Mouse (Mus musculus) thymus, adult 18-20 months (tissue): ENCODE results near the gene Smg7.

Experiments used
- DNase-seq, 2 experiments: peaks; one replicate each; pipeline ENCODE4 v3.0.0; 2022; ENCODE audit warnings: mixed read lengths in 2 of 2

Gene Smg7

GRCm38 (mm10) chr1:152838841-152839240 is 63.6 kb downstream of the Smg7 start:
- no peak for DNase-seq

- no peak for DNase-seq
Observed at GRCm38 (mm10) chr1:152838026-152838702, 64.3 kb downstream of the Smg7 start.

DNA sequence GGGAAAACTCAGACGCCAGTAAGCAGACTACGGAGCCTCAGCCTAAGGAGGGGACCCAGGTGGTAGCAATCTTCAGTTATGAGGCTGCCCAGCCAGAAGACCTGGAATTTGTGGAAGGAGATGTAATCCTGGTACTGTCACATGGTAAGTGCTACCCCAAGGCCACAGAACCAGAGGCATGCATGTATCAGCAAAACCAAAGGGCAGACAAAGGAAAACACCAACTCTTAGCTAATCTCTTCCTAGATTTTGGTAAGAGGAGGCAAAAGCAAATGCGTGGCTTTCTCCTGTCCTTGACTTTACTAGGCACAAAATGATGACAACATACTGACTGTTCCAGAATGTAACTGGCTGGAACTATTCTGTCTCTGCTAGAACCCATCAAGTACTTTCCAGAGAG is 67.4 kb downstream of the Smg7 start:
- DNase-seq: no peak

DNA sequence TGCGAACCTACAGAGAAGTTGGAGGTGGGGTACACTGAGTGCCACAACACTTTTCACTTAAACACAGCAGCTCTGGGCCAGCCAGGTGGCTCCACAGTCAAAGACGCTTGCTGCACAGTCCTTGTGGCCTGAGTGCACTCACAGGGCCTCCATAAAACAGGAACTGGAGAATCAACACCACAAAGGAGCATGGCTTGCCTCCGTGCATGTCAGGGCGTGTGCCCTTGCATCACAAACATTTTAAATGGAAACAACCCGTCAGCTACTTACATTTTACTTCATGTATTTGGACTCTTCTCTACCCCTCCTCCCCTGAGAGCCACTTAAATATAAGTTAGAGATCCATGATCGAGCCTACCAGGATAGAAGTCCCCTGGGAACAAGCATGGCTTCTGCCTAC is 70.1 kb downstream of the Smg7 start:
- DNase-seq: no peak

- DNase-seq: no peak
Observed at GRCm38 (mm10) chr1:152831619-152832018, 70.8 kb downstream of the Smg7 start.

- no peak for DNase-seq
Observed at GRCm38 (mm10) chr1:152831003-152831402, 71.4 kb downstream of the Smg7 start.

DNA sequence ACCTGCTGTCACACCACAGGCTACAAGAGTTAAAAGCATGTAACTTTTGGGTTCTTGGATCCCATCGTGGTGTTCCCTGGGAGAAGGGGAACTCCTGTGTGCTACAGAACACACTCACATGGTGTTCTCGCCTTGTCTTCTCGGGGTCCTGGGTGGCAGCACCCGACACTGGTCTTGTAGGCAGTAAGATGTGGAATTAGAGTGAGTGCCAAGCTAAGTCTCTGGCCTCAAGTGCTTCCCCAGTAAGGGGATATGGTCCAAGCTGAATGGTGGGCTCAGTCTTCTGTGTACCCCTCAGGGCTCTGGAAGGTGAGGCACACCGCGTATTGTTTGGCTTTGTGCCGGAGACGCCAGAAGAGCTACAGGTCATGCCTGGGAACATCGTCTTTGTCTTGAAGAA is 72.4 kb downstream of the Smg7 start:
- no peak for DNase-seq

GRCm38 (mm10) chr1:152828637-152829355 is 73.7 kb downstream of the Smg7 start:
- no peak for DNase-seq

- DNase-seq: no peak
Observed at GRCm38 (mm10) chr1:152828168-152828567, 74.3 kb downstream of the Smg7 start.

DNA sequence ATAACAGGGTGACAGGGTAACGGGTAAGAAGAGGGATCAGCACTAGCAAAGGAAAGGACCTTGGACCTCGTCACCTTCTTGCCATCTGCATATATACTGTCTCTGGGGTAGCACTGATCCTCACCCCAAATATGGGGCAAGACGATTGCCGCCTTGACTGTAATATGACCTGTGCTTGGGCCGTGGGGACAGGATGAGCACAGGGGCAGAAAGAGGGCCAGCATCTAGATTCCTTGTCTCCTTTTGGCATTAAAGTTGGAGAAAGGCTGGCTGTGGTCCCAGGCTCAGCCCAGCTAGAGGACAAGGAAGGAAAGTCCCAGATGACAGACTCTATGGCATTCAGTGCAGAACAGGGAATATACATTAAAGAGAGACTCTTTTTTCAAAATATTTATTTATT is 76.0 kb downstream of the Smg7 start:
- DNase-seq: no peak

DNA sequence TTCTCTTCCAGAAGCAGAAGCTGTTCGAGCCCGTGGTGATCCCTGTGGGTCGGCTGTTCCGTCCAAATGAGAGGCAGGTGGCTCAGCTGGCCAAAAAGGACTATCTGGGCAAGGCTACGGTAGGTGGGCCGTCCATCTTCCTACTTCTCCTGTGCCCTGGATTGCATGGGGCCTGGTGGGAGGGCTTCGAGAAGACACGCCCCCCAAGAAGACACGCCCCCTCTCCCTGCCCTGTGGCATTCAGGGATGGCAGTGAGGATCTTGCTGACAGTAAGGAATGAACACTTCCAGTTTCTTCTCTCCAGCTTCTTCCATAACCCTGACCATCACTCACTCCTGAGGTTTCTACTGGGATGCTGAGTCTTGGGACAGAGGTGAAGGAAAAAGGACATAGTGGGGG is 78.2 kb downstream of the Smg7 start:
- DNase-seq: no peak

- no peak for DNase-seq
Observed at GRCm38 (mm10) chr1:152821746-152822145, 80.7 kb downstream of the Smg7 start.

DNA sequence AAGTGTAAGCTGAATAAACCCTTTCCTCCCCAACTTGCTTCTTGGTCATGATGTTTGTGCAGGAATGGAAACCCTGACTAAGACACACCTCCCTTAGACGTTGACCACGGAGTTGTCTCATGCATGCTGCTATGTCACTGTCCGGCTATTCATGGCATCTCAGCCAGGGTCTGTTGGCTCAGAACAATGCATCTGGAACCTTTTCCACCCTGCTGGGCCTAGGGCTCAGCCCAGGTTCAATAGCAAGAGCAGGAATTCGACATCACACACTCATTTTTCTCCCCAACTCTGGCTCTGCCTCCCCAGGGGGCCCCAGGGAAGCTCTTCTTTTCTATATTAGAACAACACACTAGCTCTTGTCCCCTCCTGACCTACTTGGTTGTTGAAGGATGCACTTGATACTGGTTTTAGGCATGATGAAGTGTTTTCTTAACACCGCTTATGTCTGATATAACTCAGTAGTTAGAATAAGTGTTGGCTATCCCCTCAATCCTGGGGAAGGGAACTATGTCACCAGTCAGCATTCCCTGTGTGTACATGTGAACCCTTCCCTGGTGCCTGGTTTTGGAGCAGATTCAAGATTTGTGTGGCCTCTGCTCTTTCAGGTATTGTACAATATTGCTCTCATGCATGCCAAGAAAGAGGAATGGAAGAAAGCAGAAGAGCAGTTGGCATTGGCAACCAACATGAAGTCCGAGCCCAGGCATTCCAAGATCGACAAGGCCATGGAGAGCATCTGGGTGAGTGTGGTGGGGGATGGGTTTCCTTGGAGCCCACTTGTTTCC is 81.3 kb downstream of the Smg7 start:
- no peak for DNase-seq

GRCm38 (mm10) chr1:152819558-152819957 is 82.9 kb downstream of the Smg7 start:
- no peak for DNase-seq

- DNase-seq: peak in 1 of 2 experiments; percentile 20
Observed at GRCm38 (mm10) chr1:152817794-152818193, 84.7 kb downstream of the Smg7 start.

DNA sequence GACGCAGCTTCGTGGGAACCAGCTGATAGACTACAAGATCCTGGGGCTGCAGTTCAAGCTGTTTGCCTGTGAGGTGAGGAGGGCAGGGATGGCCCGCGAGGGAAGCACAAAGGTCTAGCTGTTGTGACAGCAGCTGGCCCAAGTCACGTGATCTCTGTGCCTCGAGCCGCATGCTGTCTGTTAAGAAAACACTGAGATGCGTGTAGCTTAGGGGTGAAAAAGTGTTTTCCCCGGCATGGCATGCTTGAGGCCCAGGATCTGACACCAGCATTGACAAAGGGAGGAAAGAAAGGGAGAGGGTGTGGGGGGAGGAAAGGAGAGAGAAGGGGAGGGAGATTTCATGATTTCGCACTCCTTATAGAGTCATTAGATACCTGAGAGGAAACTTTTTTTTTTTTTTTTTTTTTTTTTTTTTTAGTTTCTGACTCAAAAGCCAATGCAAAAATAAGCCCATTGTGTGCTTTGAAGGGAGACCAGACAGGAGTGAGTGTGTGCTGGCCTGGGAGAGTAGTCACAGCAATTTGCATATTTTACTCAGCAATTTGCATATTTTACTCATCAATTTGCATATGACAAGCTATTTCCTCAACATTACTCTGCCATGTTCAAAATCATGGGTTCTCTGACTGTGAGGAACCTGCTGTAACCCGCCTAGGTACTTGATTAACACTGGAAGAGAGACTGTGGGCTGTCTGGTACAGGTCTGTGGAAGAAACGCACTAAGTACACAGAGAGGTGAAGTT is 85.2 kb downstream of the Smg7 start:
- DNase-seq: no peak

- no peak for DNase-seq
Observed at GRCm38 (mm10) chr1:152815265-152815701, 87.2 kb downstream of the Smg7 start.

GRCm38 (mm10) chr1:152810533-152811439 is 91.7 kb downstream of the Smg7 start:
- no peak for DNase-seq

DNA sequence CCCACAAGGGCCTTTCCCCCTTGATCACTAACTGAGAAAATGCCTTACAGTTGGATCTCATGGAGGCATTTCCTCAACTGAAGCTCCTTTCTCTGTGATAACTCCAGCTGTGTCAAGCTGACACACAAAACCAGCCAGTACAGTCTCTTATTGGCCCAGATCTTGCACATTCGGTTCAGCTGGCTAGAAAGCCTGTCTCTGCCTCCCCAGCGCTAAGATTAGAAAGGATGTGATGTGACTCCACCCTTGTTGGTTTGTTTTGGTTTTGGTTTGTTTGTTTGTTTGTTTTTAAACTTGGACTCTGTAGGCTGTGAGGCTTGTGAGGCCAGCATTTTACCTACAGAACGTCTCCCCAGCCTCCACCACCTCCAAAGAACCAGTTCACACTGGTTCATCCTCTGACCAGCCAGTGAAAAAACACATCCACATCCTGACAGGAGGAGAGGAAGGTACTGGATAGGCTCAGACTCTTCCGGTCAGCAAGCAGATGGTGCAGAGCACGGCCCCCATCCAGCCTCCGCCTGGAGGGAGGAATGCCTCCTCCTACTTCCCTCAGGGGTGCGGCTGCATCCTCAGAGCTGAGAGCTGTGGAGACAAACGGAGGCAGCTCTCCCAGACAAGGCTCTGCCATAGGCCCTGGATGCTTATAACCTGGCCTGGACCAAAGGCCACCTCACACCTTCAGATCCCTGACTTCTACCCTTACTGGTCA is 92.7 kb downstream of the Smg7 start:
- DNase-seq: no peak

DNA sequence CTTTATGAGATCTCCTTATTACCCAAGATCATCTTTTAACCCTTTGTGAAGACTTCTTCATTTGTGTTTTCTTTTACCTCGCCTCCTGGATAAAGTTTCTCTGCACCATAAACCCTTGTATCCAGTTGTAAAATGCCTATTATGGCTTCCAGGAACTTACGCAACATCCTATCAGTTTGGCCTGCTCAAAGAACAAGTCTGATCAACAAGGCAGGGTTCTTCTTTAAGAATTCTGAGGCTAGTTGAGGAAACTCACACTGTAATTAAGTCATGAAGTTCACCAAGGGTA is 94.1 kb downstream of the Smg7 start:
- DNase-seq: no peak

DNA sequence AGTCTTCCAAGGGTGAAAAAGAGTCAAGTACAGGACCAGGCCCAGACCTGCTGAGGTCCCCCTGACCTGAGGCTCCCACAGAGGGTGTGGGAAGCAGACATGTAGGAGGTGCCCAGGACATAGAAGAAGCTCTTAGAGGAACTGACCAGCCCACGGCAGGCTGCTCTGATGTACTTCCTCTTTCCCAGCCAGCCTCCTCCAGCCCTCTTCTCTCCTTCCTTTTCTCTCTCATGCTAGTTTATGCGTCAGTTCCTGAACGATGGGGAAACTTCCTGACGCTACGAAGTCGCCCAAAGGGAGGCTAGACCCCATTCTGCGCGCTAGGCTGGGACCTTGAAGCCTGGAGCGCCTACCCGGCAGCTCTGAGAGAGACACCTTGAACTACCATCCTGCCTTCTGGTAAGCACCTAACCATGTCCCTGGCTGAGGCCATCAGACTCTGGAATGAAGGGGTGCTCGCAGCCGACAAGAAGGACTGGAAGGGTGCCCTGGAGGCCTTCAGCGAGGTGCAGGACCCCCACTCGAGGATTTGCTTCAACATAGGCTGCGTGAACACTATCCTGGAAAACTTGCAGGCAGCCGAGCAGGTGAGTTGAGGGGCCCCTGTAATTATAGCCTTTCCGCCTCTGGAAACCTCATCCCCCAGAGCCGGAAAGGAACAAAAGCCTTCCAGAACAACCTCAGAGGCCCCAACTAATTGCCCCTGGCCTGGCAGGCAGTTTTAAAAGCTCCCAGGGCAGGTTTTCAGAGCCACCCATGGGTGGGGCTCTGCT is 94.6 kb downstream of the Smg7 start:
- DNase-seq: peak in 1 of 2 experiments; percentile 8
